Mouse (Mus musculus) heart, adult 2 months (tissue): Measurements from ENCODE around the gene Nup210. TPM values are rescaled to one million over a fixed set of nuclear protein-coding genes. Genes with fewer than 3 reads are reported as not detected.

Source experiments
- DNase-seq, 2 experiments: peaks; one replicate each; pipeline ENCODE4 v3.0.0; 2021
- H3K27ac ChIP-seq: fragments of 200-600 bp; 2 replicates; pipeline ENCODE4 v1.8.1; 2022
- H3K27me3 ChIP-seq: fragments of 200-500 bp; 2 replicates; pipeline ENCODE4 v1.6.1; 2012; ENCODE audit warnings: mild to moderate bottlenecking, low read length, inconsistent platforms, mixed read lengths; ENCODE audit not compliant: control insufficient read depth, insufficient read depth
- H3K36me3 ChIP-seq: fragments of 200-500 bp; 2 replicates; pipeline ENCODE4 v1.6.1; 2012; ENCODE audit warnings: low read length, inconsistent platforms; ENCODE audit not compliant: control insufficient read depth, insufficient read depth
- H3K4me1 ChIP-seq: fragments of 200-500 bp; 2 replicates; pipeline ENCODE4 v1.6.1; 2011; ENCODE audit warnings: low read length; ENCODE audit not compliant: control insufficient read depth, insufficient read depth
- H3K4me3 ChIP-seq: fragments of 200-600 bp; 2 replicates; pipeline ENCODE4 v1.8.1; 2022
- H3K79me2 ChIP-seq: fragments of 200-500 bp; replicated peaks from 2 replicates; pipeline ENCODE4 v1.6.1; 2012; ENCODE audit warnings: mild to moderate bottlenecking, inconsistent platforms, low read length, moderate library complexity, mixed read lengths; ENCODE audit not compliant: control insufficient read depth, insufficient read depth
- H3K9ac ChIP-seq: fragments of 200-500 bp; 2 replicates; pipeline ENCODE4 v1.6.1; 2012; ENCODE audit warnings: low read depth, mild to moderate bottlenecking, control low read depth, inconsistent platforms, low read length, mixed read lengths
- CTCF ChIP-seq: fragments of 200-600 bp; IDR thresholded peaks from 2 replicates; pipeline ENCODE4 v1.8.1; 2022; ENCODE audit warnings: antibody characterized with exemption, mild to moderate bottlenecking, moderate library complexity
- EP300 ChIP-seq: fragments of 200-500 bp; IDR thresholded peaks from 2 replicates; pipeline ENCODE4 v1.6.1; 2011; ENCODE audit warnings: low read depth, low read length, control low read depth; ENCODE audit not compliant: insufficient read depth
- POLR2A ChIP-seq: fragments of 200-500 bp; IDR thresholded peaks from 2 replicates; pipeline ENCODE4 v1.6.1; 2011; ENCODE audit warnings: mild to moderate bottlenecking, low read depth, low read length, control low read depth; ENCODE audit not compliant: insufficient read depth
- WGBS: fragments of 180-500 bp; shearing (Covaris S2); methylation state at CpG from one replicate; pipeline ENCODE4 v1.1.7; 2018; 5-methylcytosine and 5-hydroxymethylcytosine counted together
- intact Hi-C: fragments of 180-260 bp; cut with DNase I; formaldehyde crosslinking; loops from one replicate; pipeline ENCODE4 v1.15.1; 2025
- polyA plus RNA-seq: library from polyadenylated mRNA; depleted of rRNA; stranded (reverse); fragments of >200 nt; gene quantifications from 2 replicates; pipeline ENCODE4 v1.2.3, GENCODE M21; 2012
- total RNA-seq, 2 experiments: library from RNA; stranded (reverse); gene quantifications; 2 replicates each; pipeline ENCODE4 v1.2.3; 2021

The Nup210 gene
- total and polyA plus RNA-seq, 3 experiments, result 2.5 to 6.4 (median 3.4) TPM

DNA sequence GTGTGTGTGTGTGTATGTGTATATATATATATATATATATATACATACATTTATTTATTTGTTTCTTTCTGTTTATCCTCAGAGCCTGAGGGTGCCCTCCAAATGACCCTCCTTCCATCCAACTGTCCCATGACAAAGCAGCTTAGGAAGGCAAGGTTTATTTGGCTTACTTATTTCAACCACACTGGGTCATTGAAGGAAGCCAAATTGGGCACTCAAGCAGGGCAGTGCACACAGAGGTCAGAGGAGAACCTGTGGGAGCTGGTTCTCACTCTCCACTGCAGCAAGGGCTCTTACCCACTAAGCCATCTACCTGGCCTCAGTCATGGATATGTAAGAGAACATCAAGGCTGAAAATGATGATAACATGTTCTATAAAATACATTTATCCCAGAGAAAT is 1.9 kb upstream of the Nup210 start:
- no peaks in the 10 kb centered on the region; the same call in 1 of the 2 replicates for H3K27me3 ChIP-seq
- peaks cover 5% of the 10 kb centered on the region for H3K4me1 ChIP-seq
- no peak overlapping the region for H3K4me3 ChIP-seq
- TF ChIP-seq POLR2A (no peak), EP300 (no peak), CTCF (no peak)
- H3K79me2 ChIP-seq, result no peaks in the 10 kb centered on the region
- DNase-seq, result no peak
- no peak overlapping the region for H3K9ac ChIP-seq
- H3K36me3 ChIP-seq, result no peaks in the 10 kb centered on the region
- intact Hi-C loops, result no loop called here
- no peak overlapping the region for H3K27ac ChIP-seq

DNA sequence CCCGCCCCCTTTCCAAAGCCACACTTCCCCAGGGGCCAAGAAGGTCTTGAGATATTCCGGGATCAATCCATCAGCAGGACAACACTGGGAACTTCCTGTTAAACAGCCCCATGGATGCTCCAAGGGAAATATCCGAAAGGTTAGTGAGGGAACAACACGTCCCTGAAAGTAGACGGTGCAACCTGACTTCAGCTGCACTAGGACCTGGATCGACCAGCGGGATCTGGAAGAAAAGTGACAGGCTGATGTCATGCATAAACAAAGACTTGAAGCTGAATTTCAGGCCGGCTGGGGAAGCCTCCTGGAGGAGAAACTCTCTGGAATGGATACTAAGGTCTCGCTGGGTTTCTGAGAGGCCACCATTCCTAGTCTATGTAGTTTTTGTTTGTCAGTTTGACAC is 520 bp upstream of the Nup210 start:
- Histone ChIP-seq H3K27ac (no peak overlapping the region), H3K27me3 (no peaks in the 10 kb centered on the region; the same call in 1 of the 2 replicates), H3K4me1 (peaks cover 5% of the 10 kb centered on the region), H3K4me3 (no peak overlapping the region), H3K79me2 (no peaks in the 10 kb centered on the region), H3K9ac (no peak overlapping the region), H3K36me3 (no peaks in the 10 kb centered on the region)
- intact Hi-C loops, result no loop called here
- DNase-seq, result no peak
- 6% methylated on average over 9 of the region's 9 CpGs for WGBS
- TF ChIP-seq POLR2A (no peak), CTCF (no peak), EP300 (no peak)

DNA sequence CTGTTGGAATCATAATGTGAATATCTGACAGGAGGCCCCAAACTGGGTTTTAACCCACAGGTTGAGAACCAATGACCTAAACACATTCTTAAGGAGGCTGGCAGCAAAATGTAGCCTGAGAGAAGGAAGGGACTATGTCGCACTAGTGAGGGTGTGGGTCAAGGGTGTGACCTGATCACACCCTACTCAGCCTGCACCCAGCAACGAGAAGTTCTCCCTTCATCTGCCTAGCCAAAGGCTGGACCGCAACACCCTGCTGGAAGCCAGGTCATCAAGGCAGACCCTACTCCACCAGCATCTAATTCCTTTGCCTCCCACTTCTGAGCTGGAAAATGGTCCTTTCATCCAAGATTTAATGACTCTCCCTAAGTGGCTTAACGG is 776 bp downstream of the Nup210 start:
- intact Hi-C loops, result no loop called here
- Histone ChIP-seq H3K27ac (no peak overlapping the region), H3K4me3 (peak overlapping the region; percentile 63), H3K36me3 (no peaks in the 10 kb centered on the region), H3K9ac (peak overlapping the region; percentile 68; the same call in 1 of the 2 replicates), H3K27me3 (no peaks in the 10 kb centered on the region; the same call in 1 of the 2 replicates), H3K4me1 (peaks cover 5% of the 10 kb centered on the region), H3K79me2 (no peaks in the 10 kb centered on the region)
- peak in 1 of 2 experiments; percentile 17 for DNase-seq
- WGBS, result 51% methylated on average over 4 of the region's 4 CpGs
- TF ChIP-seq POLR2A (no peak), CTCF (no peak), EP300 (no peak)

- Histone ChIP-seq H3K9ac (no peak overlapping the region), H3K27me3 (no peaks in the 10 kb centered on the region; the same call in 1 of the 2 replicates), H3K79me2 (no peaks in the 10 kb centered on the region), H3K27ac (no peak overlapping the region), H3K36me3 (no peaks in the 10 kb centered on the region), H3K4me3 (no peak overlapping the region), H3K4me1 (peaks cover 5% of the 10 kb centered on the region)
- WGBS, result 33% methylated on average over 1 of the region's 1 CpGs
- intact Hi-C loops, result no loop called here
- DNase-seq, result no peak
- TF ChIP-seq EP300 (no peak), POLR2A (no peak), CTCF (no peak)
These were observed 1.5 kb downstream of the Nup210 start for GRCm38 (mm10) chr6:91115158-91115557.

- intact Hi-C loops, result no loop called here
These were observed 1.9 kb downstream of the Nup210 start for GRCm38 (mm10) chr6:91114716-91115115.

DNA sequence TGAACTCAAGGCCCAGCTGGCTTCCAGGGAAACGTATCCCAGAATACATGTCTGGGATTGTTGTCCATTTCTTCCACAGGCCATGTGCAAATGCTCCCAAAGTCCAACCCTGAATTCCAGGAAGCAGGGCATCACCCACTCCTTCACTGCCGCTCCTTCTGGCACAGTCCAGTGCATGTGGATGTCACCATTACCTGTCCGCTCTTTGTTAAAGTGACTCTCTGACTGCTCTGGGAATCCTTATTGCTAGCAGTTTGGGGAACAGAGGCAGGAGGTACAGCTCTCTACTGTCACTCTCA is 4.7 kb downstream of the Nup210 start:
- Histone ChIP-seq H3K4me1 (peaks cover 4% of the 10 kb centered on the region), H3K79me2 (no peaks in the 10 kb centered on the region), H3K4me3 (no peak overlapping the region), H3K27ac (no peak overlapping the region), H3K36me3 (no peaks in the 10 kb centered on the region), H3K9ac (no peak overlapping the region), H3K27me3 (no peaks in the 10 kb centered on the region)
- DNase-seq, result no peak
- intact Hi-C loops, result no loop called here
- TF ChIP-seq CTCF, result no peak
- no peak for TF ChIP-seq POLR2A
- no peak for TF ChIP-seq EP300
- 92% methylated on average over 3 of the region's 3 CpGs for WGBS

More at GRCm38 (mm10) chr6:91114716-91115115, 1.9 kb downstream of the Nup210 start:
- Histone ChIP-seq H3K27ac (no peak overlapping the region), H3K36me3 (no peaks in the 10 kb centered on the region), H3K79me2 (no peaks in the 10 kb centered on the region), H3K4me1 (peaks cover 5% of the 10 kb centered on the region), H3K27me3 (no peaks in the 10 kb centered on the region; the same call in 1 of the 2 replicates), H3K4me3 (no peak overlapping the region), H3K9ac (no peak overlapping the region)
- no peak for TF ChIP-seq POLR2A
- TF ChIP-seq CTCF, result no peak
- TF ChIP-seq EP300, result no peak
- WGBS, result 40% methylated on average over 2 of the region's 2 CpGs
- DNase-seq, result no peak
